Mouse (Mus musculus) adrenal gland, postnatal 4 days (tissue): ENCODE measurements around the gene Snrnp35. TPM values are rescaled to one million over a fixed set of nuclear protein-coding genes. Genes with fewer than 3 reads are reported as not detected.
"Not testable (repeated sequence)": the region's sequence is repeated elsewhere in the genome, so short reads cannot be mapped to it uniquely, and the experiment has no call there.

Source experiments
- DNase-seq, 2 experiments: peaks; one replicate each; pipeline ENCODE4 v3.0.0; 2021 to 2022; ENCODE audit warnings: low spot score in 2 of 2, mixed read lengths in 2 of 2
- total RNA-seq, 2 experiments: library from RNA; stranded (reverse); gene quantifications; 2 replicates each; pipeline ENCODE4 v1.2.3; 2021

Gene Snrnp35
- total RNA-seq, 2 experiments from 2014 or later, result 17.6 to 22.7 TPM

GRCm38 (mm10) chr5:124500037-124500436 lies 17.1 kb downstream of the Snrnp35 start:
- not testable (repeated sequence) for DNase-seq

- DNase-seq, result no peak
Observed at GRCm38 (mm10) chr5:124500573-124500972, 17.6 kb downstream of the Snrnp35 start.

- DNase-seq, result no peak
Observed at GRCm38 (mm10) chr5:124501541-124501940, 18.6 kb downstream of the Snrnp35 start.

GRCm38 (mm10) chr5:124503742-124504141 lies 20.8 kb downstream of the Snrnp35 start:
- DNase-seq, result no peak

- no peak for DNase-seq
Observed at GRCm38 (mm10) chr5:124505235-124505634, 22.3 kb downstream of the Snrnp35 start.

GRCm38 (mm10) chr5:124506731-124507359 lies 23.9 kb downstream of the Snrnp35 start:
- DNase-seq, result no peak

- no peak for DNase-seq
Observed at GRCm38 (mm10) chr5:124509200-124509599, 26.3 kb downstream of the Snrnp35 start.

- DNase-seq, result no peak
Observed at GRCm38 (mm10) chr5:124509742-124510237, 26.9 kb downstream of the Snrnp35 start.

- no peak for DNase-seq
Observed at GRCm38 (mm10) chr5:124510536-124511050, 27.7 kb downstream of the Snrnp35 start.

- no peak for DNase-seq
Observed at GRCm38 (mm10) chr5:124515789-124516188, 32.9 kb downstream of the Snrnp35 start.

GRCm38 (mm10) chr5:124518648-124519047 lies 35.7 kb downstream of the Snrnp35 start:
- DNase-seq, result no peak

GRCm38 (mm10) chr5:124521588-124521987 lies 38.7 kb downstream of the Snrnp35 start:
- DNase-seq, result no peak

GRCm38 (mm10) chr5:124523032-124523431 lies 40.1 kb downstream of the Snrnp35 start:
- DNase-seq, result no peak

- DNase-seq, result no peak
Observed at GRCm38 (mm10) chr5:124524943-124525342, 42.0 kb downstream of the Snrnp35 start.

GRCm38 (mm10) chr5:124528351-124528750 lies 45.4 kb downstream of the Snrnp35 start:
- DNase-seq, result no peak

GRCm38 (mm10) chr5:124528791-124529190 lies 45.9 kb downstream of the Snrnp35 start:
- DNase-seq, result no peak

- no peak for DNase-seq
Observed at GRCm38 (mm10) chr5:124529191-124529651, 46.3 kb downstream of the Snrnp35 start.

- no peak for DNase-seq
Observed at GRCm38 (mm10) chr5:124529697-124530096, 46.8 kb downstream of the Snrnp35 start.

GRCm38 (mm10) chr5:124530655-124531582 lies 48.0 kb downstream of the Snrnp35 start, which contains the start of gene Rilpl1:
Gene Rilpl1, minus strand, starts transcription at chr5:124531391.
- DNase-seq, result peak; percentile 49 to 64

- no peak for DNase-seq
Observed at GRCm38 (mm10) chr5:124531583-124531930, 48.6 kb downstream of the Snrnp35 start.

- no peak for DNase-seq
Observed at GRCm38 (mm10) chr5:124532451-124532850, 49.5 kb downstream of the Snrnp35 start.

GRCm38 (mm10) chr5:124535016-124535415 lies 52.1 kb downstream of the Snrnp35 start:
- no peak for DNase-seq
